Mouse (Mus musculus): Measurements from ENCODE around the gene Htt.
A peak's percentile ranks its signal among the peaks of the same experiment; 100 is the strongest.
"Not testable (repeated sequence)": the region's sequence is repeated elsewhere in the genome, so short reads cannot be mapped to it uniquely, and the experiment has no call there.

Htt gene

DNA sequence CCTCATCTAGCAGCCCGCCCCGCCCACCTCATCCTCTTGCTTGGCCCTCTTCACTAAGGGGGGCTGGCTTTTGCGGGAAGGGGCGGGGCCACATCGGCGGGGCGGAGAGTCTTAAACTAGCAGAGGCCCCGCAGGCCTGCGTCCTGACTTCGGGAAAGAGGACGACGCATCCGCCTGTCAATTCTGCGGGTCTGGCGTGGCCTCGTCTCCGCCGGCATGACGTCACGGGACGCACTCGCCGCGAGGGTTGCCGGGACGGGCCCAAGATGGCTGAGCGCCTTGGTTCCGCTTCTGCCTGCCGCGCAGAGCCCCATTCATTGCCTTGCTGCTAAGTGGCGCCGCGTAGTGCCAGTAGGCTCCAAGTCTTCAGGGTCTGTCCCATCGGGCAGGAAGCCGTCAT is at the start of gene Htt:
Htt (plus strand) TSS at position 232 of the 400 bp plus-strand sequence.
- DNase-seq = peak; percentile 97

DNA sequence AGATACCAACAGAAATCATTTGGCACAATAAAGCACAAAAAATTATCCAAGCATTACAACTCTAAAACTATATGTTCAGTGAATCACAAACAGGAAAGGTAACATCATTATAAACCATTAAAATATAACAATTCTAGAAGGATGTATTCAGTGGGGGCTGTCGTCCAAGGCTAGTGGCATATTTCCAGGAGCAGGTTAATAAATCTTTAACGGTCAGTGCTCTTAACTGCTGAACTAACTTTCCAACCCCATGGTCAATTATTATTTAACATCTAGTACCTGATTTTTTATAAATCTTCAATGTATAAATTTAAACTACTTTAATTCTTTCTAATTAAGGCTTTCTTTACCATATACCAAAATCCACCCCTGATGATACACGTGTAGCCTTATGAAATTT is 47.2 kb upstream of the Htt start:
- DNase-seq = not testable (repeated sequence)

DNA sequence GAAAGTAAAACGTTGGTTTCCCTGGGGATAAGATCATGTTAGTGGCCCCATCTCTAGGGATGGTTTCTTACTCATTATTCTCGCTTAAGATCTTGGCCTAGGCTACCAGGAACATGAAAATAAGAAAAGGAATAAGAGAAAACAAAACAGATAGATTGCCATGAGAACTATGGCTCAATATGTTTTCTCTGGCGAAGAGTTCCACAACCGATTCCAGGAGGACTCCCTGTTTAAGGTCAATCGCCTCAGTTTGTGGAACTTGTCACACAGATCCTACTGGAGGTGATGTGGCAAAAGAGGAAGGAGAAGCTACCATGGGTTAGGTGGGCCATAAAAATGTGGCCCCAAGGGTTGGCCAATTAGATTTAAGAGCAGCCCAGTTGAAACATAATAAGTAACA is 46.7 kb upstream of the Htt start:
- no peak for DNase-seq

DNA sequence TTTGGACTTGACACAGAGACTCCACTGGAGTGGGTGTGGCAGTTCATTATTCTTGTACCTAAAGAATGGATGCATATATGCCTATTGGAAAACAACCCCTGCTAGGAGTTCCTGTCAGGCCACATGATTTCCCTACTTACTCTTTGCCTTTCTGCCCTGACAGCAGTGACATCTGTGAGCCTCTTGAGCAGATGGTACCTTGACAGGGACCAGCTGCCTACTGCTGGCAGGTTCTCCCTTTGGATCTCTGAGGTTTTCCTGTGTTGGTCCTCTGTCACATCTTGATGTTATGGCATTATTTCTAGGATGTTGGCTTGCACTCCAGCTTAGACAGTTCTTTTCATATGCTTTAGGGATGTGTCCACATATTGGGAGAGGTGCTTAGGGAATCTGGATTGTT is 32.4 kb upstream of the Htt start:
- DNase-seq = peak; percentile 14

DNA sequence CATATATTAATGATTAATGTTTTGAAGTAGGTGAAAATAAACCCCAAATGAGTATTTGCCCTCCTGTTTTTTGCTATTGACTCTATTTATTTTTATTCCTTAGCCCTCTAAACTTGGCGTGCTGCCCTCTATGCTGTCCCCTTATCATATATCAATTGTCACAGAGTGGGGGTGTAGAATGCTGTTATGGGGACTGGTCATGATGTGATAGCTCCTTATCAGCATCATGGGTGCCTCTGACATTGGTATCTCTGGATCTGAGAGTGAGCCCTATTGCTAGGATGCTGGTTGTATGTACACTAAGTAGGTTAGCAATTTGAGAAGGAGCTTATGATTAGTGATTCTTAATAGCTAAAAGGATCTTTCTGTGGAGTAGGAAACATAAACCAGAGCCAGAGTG is 31.3 kb upstream of the Htt start:
- no peak for DNase-seq

DNA sequence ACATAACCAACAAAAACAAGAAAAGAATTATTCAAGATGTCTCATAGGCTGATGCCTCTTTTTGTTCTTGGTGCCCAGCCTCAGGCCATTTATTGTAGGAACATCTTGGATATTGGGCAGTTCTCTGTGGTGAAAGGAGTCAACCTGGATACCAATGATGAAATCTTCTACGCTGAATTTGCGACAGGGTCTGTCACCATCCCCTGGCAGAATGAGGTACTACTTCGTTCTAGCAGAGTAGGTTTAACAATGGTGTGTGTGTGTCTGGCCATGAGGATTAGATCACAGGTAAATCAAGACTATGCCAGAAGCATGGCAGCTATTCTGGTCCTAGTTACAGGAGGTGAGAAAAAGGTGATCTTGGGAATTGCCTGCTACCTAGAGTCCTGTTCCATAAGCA is 10.1 kb upstream of the Htt start:
- no peak for DNase-seq

DNA sequence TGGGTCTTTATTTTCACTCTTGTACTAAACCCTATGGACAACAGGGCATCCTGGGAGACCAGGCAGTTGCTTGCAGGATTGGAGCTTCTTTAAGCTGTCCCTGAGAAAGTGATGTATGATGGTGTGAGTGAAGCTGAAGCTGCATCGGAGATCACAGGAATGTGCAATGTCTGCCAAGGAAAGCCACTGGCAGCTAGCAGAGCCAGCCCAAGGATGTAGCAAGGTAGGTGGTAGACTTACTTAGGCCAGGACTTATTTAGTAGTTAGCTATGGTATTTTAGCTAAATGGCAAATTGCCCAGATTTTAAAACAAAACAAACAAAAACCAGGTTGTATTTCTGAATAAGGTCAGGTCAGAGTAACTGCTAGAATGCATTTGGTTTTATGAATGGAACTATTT is 2.8 kb upstream of the Htt start:
- DNase-seq = no peak

DNA sequence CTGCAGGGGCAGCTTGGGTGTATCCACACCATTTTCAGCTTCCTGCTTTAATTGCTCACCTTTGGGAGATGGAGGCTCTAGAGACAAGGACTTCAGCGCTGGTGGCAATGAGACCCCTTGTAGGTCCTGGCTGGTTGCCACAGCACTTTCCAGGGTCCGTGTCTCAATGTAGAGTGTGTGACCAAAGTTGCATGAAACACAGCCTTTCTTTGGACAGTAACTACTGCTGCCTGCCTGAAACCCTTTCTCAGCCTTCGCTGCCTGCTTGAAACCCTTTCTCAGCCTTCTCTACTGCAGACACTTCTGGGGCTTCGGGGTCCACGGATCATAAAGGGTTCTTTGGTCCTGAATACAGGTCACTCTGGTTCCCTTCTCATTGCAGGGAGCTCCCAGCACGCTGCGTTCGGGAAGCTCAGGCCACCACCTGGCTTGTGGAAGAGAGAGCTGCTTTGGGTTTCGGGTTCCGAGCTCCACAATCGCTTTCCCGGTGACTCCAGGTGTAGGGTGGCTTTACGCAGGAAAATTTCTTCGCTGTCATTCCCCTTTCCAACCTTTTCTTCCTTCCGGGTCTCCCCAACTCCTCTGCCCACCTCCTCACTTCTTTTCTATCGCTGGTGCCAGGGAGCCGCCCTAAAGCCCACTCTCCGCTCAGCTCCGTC is 561 bp upstream of the Htt start:
- DNase-seq = peak; percentile 51

DNA sequence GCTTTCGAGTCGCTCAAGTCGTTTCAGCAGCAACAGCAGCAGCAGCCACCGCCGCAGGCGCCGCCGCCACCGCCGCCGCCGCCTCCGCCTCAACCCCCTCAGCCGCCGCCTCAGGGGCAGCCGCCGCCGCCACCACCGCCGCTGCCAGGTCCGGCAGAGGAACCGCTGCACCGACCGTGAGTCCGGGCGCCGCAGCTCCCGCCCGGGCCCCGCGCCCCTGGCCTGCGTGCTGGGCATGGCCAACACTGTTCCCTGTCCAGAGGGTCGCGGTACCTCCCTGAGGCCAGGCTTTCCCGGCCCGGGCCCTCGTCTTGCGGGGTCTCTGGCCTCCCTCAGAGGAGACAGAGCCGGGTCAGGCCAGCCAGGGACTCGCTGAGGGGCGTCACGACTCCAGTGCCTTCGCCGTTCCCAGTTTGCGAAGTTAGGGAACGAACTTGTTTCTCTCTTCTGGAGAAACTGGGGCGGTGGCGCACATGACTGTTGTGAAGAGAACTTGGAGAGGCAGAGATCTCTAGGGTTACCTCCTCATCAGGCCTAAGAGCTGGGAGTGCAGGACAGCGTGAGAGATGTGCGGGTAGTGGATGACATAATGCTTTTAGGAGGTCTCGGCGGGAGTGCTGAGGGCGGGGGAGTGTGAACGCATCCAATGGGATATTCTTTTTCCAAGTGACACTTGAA is 533 bp downstream of the Htt start:
- DNase-seq = peak; percentile 60

DNA sequence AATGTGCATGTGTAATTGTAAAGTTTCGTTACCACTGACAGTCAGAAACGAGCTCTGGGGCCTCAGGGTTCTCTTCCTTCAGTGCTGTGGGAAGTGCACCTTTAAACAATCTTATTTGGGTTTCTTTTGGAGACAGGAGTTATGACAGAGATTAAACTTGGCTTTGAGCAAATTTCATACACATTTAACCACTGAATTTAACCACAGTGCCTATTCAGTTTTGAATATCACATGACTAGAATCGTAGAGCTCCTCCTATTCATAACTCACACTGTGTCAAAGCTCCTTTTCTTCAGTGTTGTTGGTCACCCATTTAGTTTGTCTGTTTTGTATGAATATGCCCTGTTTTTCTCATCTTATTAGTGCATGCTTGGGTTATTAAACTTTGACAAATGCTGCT is 10.3 kb downstream of the Htt start:
- no peak for DNase-seq

DNA sequence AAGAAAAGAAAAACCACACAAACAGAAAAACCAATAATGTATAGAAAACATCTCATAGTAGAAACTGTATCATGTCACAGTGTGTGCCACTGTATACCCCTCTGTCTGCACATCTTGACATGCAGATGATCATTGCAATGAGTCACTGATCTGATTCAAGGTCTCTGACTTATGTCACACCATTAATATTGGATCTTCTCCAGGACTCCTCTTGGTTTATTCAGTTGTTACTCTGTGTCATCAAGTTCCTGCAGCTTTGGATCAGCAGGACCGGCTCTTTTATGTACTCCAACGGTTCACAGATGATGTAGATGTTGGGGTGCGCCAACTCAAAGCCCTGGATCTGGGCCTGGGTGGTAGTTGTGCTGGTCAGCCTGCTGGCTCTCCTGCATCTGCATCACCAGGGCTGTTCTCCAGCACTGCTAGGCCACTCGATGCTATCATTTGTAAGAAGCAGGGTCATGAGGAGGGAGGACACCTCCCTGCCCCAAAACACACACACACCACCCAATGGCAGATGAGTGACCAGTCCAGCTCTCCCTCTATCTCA is 11.2 kb downstream of the Htt start:
- DNase-seq = no peak

DNA sequence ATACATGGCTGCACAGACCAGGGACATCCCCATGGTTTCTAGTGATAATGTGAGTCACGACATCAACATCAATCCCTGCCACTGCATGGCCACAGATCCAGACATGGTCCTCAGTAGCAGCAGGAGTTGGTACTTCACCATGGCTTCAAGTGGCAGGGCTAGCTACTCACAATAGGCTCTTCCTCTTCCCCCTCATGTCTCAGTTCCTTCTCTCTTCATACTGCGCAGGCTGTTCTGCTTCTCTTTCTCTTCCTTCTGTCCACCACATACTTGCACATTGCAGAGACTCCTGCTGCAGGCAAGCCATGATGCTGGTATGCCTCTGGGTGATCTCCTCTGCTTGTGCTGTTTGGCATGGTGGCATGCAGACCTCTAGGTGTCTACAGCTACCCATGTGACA is 11.9 kb downstream of the Htt start:
- DNase-seq = no peak

DNA sequence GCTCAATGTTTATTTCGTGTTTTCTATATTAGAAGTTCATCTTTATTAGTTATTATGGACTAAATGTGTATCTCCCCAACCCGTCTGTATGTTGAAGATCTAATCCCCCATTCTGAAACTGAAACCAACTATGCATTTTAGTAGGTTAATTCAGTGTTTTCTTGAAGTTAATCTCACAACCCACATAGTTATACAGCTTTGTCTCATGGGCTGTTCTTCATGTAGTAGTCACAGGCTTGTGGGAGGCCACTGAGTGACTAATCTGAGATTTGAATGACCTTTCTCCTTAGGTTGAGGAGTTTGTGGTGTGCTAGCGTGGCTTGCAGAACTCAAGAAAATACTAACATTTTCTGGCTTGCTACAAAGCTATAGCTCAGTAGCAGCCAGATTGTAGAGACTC is 23.5 kb downstream of the Htt start:
- DNase-seq = no peak

DNA sequence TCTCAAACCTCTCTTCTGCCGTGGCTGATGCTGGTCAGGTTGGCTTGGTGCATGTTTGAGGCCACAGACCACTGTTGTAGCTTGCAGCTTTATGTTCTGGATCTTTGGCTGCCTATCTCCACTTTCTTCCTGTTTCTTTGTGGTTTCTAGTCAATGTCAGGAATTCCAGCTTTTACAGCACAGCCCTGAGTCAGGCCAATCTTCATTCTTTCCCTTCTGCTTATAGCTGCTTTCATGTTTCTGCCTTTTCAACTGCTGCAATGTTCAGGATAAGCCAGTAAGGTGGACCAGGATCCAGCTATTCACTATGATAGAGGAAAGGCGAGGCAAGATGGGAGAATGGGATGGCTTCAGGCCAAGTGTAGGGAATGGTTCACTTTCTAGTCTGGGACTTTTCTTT is 29.6 kb downstream of the Htt start:
- DNase-seq = no peak

DNA sequence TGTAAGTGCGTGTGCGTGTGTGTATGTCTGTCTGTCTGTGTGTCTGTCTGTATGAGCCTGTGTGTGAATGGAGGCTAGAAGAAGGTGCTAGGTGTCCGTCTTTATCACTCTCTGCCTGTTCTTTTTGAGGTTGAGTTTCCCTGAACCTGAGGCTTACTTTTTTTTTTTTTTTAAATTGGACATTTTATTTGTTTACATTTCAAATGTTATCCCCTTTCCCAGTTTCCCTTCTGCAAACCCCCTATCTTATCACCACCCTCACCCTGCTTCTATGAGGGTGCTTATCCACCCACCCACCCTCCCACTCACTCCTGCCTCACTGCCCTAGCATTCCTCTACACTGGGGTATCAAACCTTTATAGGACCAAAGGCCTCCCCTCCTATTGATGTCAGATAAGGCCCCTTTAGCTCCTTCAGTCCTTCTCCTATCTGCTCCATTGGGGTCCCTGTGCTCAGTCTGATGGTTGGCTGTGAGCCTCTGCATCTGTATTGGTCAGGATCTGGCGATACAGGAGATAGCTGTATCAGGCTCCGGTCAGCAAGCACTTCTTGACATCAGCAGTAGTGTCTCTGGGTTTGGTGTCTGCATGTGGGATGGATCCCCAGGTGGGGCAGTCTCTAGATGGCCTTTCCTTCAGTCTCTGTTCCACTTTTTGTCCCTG is 38.9 kb downstream of the Htt start:
- no peak for DNase-seq

DNA sequence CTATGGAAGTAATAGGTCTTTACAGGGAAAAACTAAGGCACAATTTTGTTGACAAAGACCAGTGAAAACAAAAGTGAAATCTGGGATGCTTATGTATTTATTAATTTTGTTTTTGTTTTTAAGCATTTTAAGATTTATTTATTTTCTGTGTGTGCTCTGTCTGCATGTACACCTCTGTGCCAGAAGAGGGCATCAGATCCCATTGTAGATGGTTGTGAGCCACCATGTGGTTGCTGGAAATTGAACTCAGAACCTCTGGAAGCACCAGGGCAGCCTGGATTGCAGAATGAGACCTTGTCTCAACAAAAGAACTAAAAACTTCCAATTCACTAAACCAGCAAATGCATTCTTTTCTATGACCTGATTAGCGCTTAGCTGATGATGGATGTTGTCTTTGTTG is 44.5 kb downstream of the Htt start:
- no peak for DNase-seq

DNA sequence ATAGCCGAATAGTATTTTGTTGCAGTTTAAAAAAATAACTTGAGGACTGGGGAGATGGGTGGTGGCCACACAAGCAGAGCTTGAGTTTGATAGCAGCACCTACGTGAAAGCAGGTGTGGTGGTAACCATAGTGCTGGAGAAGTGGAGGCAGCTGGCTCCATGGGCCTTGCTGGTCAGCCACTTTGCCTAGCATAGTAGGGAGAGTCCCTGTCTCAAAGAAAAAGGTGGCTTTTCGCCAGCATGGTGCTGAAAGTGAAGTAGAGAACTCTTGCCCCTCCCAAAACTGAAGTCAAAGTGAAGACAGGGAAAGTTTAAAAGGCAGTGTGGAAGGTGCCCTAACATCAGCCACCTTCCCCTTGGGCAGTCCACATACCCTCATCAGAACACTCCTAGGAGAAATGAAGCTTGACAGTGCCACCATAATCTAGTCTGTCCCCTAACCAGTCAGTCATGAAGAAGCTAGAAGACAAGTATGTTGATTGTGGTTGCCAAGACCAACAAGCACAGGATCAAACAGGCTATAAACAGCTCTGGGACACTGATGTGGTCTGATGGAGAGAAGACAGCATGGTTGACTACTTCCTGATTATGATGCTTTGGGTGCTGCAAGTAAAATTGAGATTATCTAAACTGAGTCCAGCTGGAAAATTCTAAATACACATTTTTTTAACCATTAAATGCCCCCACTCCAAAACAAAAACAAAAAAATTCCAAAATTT is 61.0 kb downstream of the Htt start:
- no peak for DNase-seq

DNA sequence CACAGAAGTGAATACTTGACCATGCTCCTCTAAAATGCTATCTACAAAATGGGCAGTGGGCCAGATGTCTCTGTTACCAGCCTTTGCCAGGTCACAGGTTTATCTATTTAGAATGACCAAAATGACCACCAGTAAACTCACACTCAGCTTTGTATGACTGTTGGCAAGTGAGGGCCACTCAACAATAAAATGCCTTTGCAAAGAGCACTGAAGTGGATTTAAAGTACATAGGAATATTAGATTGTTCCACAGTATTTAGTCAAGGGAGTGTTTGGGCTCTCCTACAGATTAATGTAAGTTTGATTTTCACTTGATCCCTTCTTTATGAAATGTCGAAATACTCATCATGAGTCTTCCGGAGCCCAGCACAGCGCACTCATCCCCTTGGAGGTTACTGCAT is 92.5 kb downstream of the Htt start:
- DNase-seq = no peak

DNA sequence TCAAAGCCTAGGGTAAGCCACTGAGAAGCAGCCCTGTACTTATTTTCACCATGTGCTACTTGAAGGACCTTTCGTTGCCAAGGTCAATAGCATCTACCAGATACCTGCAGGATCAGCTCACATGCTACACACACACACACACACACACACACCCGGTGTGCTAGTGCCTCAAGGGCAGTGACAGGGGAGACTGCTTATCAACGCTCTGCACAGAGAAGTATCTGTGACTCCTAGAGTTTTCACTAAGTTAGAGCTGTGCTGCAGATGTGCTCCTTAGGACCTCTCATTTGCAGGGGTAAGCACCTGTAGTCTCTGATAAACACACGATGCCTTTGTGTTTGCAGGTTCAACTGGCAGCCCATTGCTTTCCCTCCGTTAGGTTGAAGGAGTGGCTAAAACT is 103.8 kb downstream of the Htt start:
- DNase-seq = no peak

DNA sequence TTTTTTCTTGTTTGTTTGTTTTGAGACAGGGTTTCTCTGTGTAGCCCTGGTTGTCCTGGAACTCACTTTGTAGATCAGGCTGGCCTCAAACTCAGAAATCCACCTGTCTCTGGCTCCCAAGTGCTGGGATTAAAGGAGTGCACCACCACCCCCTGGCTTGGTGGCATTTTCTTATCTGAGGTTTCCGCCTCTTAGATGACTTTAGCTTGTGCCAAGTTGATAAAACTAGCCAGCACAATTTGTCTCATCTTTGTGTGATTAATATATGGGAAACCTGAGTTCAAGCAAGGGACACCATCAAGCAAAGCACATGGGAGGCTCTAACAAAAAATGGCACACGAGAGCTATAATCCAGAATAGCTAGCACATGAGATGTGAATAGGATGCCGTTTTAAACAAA is 118.8 kb downstream of the Htt start:
- not testable (repeated sequence) for DNase-seq

DNA sequence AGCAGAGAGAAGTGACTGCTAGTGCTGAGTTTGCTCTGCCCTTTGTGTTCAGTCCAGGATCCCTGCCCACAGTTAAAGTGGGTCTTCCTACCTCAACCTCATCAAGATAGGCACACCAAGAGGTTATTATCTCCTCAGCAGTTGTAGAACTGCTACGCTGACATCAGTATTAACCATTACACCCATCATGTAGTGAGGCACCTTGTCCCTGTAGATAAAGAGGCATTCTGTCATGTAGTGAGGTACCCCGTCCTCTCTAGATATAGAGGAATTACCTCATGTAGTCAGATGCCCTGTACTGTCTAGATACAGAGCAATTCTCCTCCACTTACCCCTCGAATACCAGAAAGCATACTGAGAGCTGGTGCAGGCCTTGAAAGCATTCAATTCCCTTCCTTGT is 119.5 kb downstream of the Htt start:
- DNase-seq = no peak

DNA sequence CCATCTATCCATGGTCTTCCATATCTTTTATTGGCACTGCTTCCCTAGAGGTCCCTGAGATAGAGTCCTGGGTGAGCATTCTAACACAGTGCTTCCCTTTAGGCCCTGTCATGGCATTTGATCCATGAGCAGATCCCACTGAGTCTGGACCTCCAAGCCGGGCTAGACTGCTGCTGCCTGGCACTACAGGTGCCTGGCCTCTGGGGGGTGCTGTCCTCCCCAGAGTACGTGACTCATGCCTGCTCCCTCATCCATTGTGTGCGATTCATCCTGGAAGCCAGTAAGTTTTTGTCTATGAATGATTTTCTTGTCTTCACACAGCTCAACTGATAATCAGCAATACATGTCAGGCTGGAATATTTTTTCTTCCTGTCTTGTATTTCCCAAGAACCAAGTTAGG is 123.7 kb downstream of the Htt start:
- no peak for DNase-seq

DNA sequence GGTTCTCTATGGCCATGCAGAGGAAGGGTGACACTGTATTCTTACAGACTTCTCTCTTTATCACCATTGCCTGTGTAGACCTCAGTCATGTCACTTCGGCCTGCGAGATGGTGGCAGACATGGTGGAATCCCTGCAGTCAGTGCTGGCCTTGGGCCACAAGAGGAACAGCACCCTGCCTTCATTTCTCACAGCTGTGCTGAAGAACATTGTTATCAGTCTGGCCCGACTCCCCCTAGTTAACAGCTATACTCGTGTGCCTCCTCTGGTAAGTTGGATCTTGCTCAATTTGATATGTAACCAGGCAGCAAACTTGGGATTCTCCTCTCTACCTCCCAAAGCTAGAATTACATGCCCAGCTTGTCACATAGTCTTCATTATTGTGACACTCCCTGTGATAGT is 127.7 kb downstream of the Htt start:
- no peak for DNase-seq

Data from cerebellum, adult 11-12 months (tissue).